Mouse (Mus musculus) liver, adult 2 months (tissue): ENCODE measurements around the gene Mrnip.

ENCODE experiments used
- CTCF ChIP-seq: fragments of 200-500 bp; IDR thresholded peaks from 2 replicates; pipeline ENCODE4 v1.5.1; 2011; ENCODE audit warnings: low read depth, low read length, control low read depth
- POLR2A ChIP-seq: fragments of 200-500 bp; IDR thresholded peaks from 2 replicates; pipeline ENCODE4 v1.6.1; 2011; ENCODE audit warnings: low read length, control low read depth; ENCODE audit not compliant: insufficient read depth; ENCODE audit errors: extremely low read depth

- TF ChIP-seq CTCF (0 out of 2 replicates have a peak, but pooled peaks have one; percentile 15), POLR2A (no peak)
These were observed 19.8 kb downstream of the Mrnip start for GRCm38 (mm10) chr11:50194070-50194469.
